Mouse (Mus musculus): ENCODE results near the gene Cd9. TPM values are rescaled to one million over a fixed set of nuclear protein-coding genes. Genes with fewer than 3 reads are reported as not detected.

Gene Cd9
- polyA plus RNA-seq, 1 experiment from 2014 or later, result 43.7 TPM

DNA sequence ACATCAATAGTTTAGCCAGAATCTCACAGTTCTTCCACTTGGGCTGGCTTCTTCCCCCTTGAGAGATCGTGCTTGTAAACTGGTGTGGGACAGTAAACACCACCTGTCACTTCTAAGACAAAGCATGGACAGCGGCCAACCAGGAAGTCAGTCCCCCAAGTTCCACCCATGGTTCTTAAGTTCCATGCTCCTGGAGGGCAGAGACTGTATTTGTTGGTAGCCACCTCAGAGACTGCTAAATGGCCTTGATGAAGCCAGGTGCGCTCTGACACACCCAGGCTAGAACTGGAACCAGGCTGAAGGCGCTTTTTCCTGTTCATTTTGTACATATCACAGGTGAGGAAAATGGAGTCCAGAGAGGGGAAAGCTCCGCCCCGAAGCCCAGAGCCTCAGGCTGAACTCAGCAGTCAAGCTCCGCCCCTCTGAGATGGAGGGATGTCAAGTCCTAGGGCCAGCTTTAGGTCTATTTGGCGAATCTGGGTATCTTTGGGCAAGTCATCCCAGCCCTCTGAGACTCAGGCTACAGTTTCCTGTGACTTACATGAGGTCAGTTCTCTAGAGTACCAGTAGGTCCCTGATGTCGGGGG lies 34.1 kb upstream of the Cd9 start:
- DNase-seq (ENCODE audit: low spot score) (no peak), ATAC-seq (ENCODE audit: insufficient read depth, low FRiP score, low TSS enrichment) (no peak)
- no peak overlapping the region for H3K4me2 ChIP-seq (ENCODE audit: low read depth)
- no peak overlapping the region for H3K27ac ChIP-seq (ENCODE audit: low read depth, low read length)
- H3K4me3 ChIP-seq (ENCODE audit: low read depth, low read length), result no peak overlapping the region
- H3K27me3 ChIP-seq (ENCODE audit: control insufficient read depth, insufficient read depth, low read length), result no peaks in the 10 kb centered on the region
- no peaks in the 10 kb centered on the region for H3K4me1 ChIP-seq (ENCODE audit: control insufficient read depth, insufficient read depth, low read length)
- no peaks in the 10 kb centered on the region for H3K9me3 ChIP-seq (ENCODE audit: control insufficient read depth, low read length)
- H3K9ac ChIP-seq (ENCODE audit: low read length), result no peak overlapping the region
- WGBS, result 86% methylated on average over 8 of the region's 9 CpGs
- H3K36me3 ChIP-seq (ENCODE audit: control insufficient read depth, insufficient read depth, low read length), result no peaks in the 10 kb centered on the region

DNA sequence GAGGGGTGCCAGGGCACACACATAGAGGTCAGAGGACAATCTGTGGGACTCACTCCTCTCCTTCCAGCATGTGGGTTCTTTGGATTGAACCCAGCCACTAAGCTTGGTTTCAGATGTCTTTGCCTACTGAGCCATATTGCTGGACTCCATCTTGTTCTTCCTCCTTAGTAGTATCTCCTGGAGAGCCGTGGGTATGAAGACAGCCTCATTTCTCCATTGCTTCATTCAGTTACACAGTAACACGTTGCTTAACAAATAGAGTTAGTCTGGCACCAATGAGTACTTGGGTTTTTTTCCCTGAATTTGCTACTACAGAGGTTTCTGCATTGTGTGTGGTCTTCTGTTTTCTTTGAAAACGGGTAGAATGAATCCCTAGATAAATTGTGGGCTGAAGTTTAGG lies 31.5 kb upstream of the Cd9 start:
- ATAC-seq (ENCODE audit: insufficient read depth, low FRiP score, low TSS enrichment) (no peak), DNase-seq (ENCODE audit: low spot score) (no peak)
- Histone ChIP-seq H3K9ac (ENCODE audit: low read length) (no peak overlapping the region), H3K27me3 (ENCODE audit: control insufficient read depth, insufficient read depth, low read length) (no peaks in the 10 kb centered on the region), H3K9me3 (ENCODE audit: control insufficient read depth, low read length) (no peaks in the 10 kb centered on the region), H3K4me3 (ENCODE audit: low read depth, low read length) (no peak overlapping the region), H3K4me2 (ENCODE audit: low read depth) (no peak overlapping the region), H3K27ac (ENCODE audit: low read depth, low read length) (no peak overlapping the region), H3K4me1 (ENCODE audit: control insufficient read depth, insufficient read depth, low read length) (no peaks in the 10 kb centered on the region), H3K36me3 (ENCODE audit: control insufficient read depth, insufficient read depth, low read length) (no peaks in the 10 kb centered on the region)
- 75% methylated on average over 3 of the region's 3 CpGs for WGBS

DNA sequence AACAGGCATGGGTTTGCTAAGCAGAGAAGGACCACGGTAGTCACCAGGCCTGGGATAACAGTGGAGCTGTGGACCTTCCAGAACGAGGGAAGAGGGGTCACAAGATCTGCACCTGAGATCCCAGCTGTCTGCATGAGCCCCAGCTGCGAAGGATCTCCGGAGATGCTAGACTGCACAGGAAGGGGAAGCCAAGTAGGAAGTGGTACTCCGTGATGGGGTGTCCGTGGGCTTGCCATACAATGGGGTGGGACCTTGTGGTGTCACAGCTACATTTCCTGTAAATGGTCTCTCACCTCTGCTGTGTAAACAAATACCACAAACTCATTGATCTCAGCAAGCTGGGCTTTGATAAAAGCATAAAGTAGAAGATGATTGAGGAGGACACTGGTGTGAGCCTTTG lies 29.4 kb upstream of the Cd9 start:
- no peak overlapping the region for H3K9ac ChIP-seq (ENCODE audit: low read length)
- ATAC-seq (ENCODE audit: insufficient read depth, low FRiP score, low TSS enrichment) (no peak), DNase-seq (ENCODE audit: low spot score) (no peak)
- H3K9me3 ChIP-seq (ENCODE audit: control insufficient read depth, low read length), result no peaks in the 10 kb centered on the region
- H3K4me3 ChIP-seq (ENCODE audit: low read depth, low read length), result no peak overlapping the region
- H3K4me1 ChIP-seq (ENCODE audit: control insufficient read depth, insufficient read depth, low read length), result no peaks in the 10 kb centered on the region
- no peaks in the 10 kb centered on the region for H3K36me3 ChIP-seq (ENCODE audit: control insufficient read depth, insufficient read depth, low read length)
- no peak overlapping the region for H3K27ac ChIP-seq (ENCODE audit: low read depth, low read length)
- no peaks in the 10 kb centered on the region for H3K27me3 ChIP-seq (ENCODE audit: control insufficient read depth, insufficient read depth, low read length)
- no peak overlapping the region for H3K4me2 ChIP-seq (ENCODE audit: low read depth)
- WGBS, result 82% methylated on average over 6 of the region's 6 CpGs

DNA sequence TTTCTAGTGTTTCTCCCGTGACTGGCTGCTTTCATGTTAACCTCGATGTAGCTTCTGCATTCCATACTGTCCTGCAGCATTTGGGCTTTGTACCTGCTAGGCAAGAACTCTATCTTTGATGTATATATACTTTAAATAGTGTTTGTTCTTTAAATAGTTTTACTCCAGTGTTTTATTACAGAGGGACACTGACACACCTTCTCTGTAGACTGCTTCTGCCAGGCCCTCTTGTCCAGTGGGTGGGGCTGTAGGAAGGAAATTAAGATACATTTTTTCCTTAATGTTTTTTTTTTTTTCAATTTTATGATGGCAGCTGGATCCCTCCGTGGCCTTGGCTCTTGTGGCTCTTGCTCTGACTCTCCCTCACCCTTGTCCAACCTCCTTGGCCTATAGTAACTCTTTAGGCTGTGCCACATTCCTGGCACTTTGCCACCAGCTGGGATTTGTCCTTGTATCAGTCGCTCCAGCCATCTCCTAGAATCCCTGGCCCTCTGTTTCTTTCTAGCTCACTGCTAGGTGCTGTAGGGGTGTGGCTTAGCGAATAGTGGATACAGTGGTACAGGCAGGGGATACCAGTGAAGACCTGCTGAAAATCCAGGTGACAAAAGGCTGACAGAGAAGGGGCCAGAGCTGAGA lies 27.1 kb upstream of the Cd9 start:
- 60% methylated on average over 5 of the region's 5 CpGs for WGBS
- Histone ChIP-seq H3K27ac (ENCODE audit: low read depth, low read length) (no peak overlapping the region), H3K9ac (ENCODE audit: low read length) (no peak overlapping the region), H3K27me3 (ENCODE audit: control insufficient read depth, insufficient read depth, low read length) (no peaks in the 10 kb centered on the region), H3K4me3 (ENCODE audit: low read depth, low read length) (no peak overlapping the region), H3K9me3 (ENCODE audit: control insufficient read depth, low read length) (no peaks in the 10 kb centered on the region), H3K36me3 (ENCODE audit: control insufficient read depth, insufficient read depth, low read length) (no peaks in the 10 kb centered on the region), H3K4me1 (ENCODE audit: control insufficient read depth, insufficient read depth, low read length) (no peaks in the 10 kb centered on the region), H3K4me2 (ENCODE audit: low read depth) (no peak overlapping the region)
- DNase-seq (ENCODE audit: low spot score) (no peak), ATAC-seq (ENCODE audit: insufficient read depth, low FRiP score, low TSS enrichment) (no peak)

DNA sequence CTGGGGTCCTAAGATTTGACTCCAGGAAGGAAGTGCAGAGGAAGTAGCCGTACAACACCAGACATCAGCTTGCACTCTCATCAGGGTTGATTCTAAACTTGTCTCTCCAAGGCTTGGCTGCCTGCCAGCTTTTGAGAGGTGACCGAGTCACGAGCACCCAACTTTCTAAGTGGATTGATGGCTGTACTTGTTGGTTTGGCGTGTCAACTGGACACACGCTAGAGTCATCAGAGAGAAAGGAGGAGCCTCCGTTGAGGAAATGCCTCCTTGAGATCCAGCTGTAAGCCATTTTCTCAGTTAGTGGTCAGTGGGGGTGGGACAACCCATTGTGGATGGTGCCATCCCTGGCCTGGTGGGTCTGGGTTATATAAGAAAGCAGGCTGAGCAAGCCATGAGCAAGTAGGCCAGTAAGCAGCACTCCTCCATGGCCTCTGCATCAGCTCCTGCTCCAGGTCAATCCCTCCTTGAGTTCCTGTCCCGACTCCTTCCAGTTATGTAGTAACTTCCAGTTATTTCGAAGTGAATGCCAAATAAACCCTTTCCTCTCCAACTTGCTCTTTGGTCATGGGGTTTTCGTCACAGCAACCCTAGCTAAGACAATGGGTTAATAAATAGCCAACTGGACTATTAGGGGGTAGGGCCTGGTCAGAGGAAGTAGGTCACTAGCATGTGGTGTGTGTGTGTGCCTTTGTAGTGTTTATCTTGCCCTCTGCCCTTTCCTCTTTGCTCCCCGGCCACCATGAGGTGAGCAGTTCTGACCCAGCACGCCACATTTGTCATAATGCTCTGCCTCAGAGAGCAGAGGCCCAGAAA lies 21.1 kb upstream of the Cd9 start:
- Histone ChIP-seq H3K27ac (ENCODE audit: low read depth, low read length) (no peak overlapping the region), H3K4me3 (ENCODE audit: low read depth, low read length) (no peak overlapping the region), H3K9ac (ENCODE audit: low read length) (no peak overlapping the region), H3K4me1 (ENCODE audit: control insufficient read depth, insufficient read depth, low read length) (no peaks in the 10 kb centered on the region), H3K36me3 (ENCODE audit: control insufficient read depth, insufficient read depth, low read length) (no peaks in the 10 kb centered on the region), H3K27me3 (ENCODE audit: control insufficient read depth, insufficient read depth, low read length) (no peaks in the 10 kb centered on the region), H3K4me2 (ENCODE audit: low read depth) (no peak overlapping the region), H3K9me3 (ENCODE audit: control insufficient read depth, low read length) (no peaks in the 10 kb centered on the region)
- DNase-seq (ENCODE audit: low spot score) (no peak), ATAC-seq (ENCODE audit: insufficient read depth, low FRiP score, low TSS enrichment) (no peak)
- WGBS, result 78% methylated on average over 11 of the region's 11 CpGs

DNA sequence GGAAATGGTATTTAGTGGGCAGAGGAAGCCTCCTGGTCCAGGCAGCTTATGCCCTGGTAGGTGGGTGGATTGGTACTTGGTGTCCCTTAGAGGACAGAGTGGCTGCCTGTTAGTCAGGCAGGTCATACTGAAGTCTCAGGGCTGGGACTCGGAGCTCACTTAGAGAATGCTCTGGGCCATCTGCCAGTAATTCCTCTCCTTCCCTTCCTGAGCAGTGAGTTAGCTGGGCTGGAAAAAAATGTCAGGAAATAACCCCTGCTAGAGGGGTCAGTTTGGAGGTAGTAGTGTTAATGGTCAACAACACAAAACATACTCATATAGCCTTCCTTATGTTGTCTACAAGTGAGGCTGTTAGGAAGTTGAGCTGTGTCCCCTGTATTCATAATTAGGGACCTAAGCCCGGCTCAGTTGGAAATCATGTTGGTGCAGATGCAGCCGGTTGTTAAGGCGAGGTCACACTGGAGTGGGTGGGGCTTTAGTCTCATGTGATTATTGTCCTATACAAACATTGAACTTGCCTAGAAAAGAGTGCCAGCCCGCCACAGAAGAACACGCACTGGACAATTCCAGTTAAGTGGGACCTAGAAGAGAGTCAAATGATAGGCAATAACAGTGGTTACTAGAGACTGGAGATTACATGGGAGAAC lies 18.5 kb upstream of the Cd9 start:
- WGBS, result 75% methylated on average over 6 of the region's 6 CpGs

DNA sequence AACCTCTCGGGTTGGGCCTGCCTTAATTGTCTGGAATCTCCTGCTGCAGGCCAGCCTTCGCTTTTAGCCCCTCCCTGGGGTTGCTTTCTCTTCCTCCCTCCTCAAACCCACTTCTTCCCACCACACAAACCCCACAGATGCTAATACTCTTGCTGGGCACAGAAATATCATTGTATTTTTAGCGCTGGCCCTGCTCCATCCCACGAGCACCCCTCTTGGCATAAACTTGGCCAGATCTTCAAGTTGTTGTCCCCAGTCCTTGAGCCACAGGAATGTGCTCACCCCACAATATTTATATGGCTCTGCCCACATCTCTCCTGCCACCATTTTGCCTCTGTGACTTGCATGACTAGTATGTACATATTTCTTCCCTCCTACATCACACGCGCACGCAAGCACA lies 16.6 kb upstream of the Cd9 start:
- Histone ChIP-seq H3K27me3 (ENCODE audit: control insufficient read depth, insufficient read depth, low read length) (no peaks in the 10 kb centered on the region), H3K4me3 (ENCODE audit: low read depth, low read length) (no peak overlapping the region), H3K36me3 (ENCODE audit: control insufficient read depth, insufficient read depth, low read length) (no peaks in the 10 kb centered on the region), H3K27ac (ENCODE audit: low read depth, low read length) (no peak overlapping the region), H3K9me3 (ENCODE audit: control insufficient read depth, low read length) (no peaks in the 10 kb centered on the region), H3K9ac (ENCODE audit: low read length) (no peak overlapping the region), H3K4me2 (ENCODE audit: low read depth) (no peak overlapping the region), H3K4me1 (ENCODE audit: control insufficient read depth, insufficient read depth, low read length) (no peaks in the 10 kb centered on the region)
- 89% methylated on average over 7 of the region's 7 CpGs for WGBS
- ATAC-seq (ENCODE audit: insufficient read depth, low FRiP score, low TSS enrichment) (no peak), DNase-seq (ENCODE audit: low spot score) (no peak)

More for the DNA sequence above, 18.5 kb upstream of the Cd9 start:
- H3K4me3 ChIP-seq (ENCODE audit: low read depth, low read length), result no peak overlapping the region
- H3K27me3 ChIP-seq (ENCODE audit: control insufficient read depth, insufficient read depth, low read length), result no peaks in the 10 kb centered on the region
- no peak for DNase-seq (ENCODE audit: low spot score)
- H3K27ac ChIP-seq (ENCODE audit: low read depth, low read length), result no peak overlapping the region
- no peaks in the 10 kb centered on the region for H3K4me1 ChIP-seq (ENCODE audit: control insufficient read depth, insufficient read depth, low read length)
- no peaks in the 10 kb centered on the region for H3K9me3 ChIP-seq (ENCODE audit: control insufficient read depth, low read length)
- no peaks in the 10 kb centered on the region for H3K36me3 ChIP-seq (ENCODE audit: control insufficient read depth, insufficient read depth, low read length)
- H3K9ac ChIP-seq (ENCODE audit: low read length), result no peak overlapping the region
- H3K4me2 ChIP-seq (ENCODE audit: low read depth), result no peak overlapping the region
- no peak for ATAC-seq (ENCODE audit: insufficient read depth, low FRiP score, low TSS enrichment)

DNA sequence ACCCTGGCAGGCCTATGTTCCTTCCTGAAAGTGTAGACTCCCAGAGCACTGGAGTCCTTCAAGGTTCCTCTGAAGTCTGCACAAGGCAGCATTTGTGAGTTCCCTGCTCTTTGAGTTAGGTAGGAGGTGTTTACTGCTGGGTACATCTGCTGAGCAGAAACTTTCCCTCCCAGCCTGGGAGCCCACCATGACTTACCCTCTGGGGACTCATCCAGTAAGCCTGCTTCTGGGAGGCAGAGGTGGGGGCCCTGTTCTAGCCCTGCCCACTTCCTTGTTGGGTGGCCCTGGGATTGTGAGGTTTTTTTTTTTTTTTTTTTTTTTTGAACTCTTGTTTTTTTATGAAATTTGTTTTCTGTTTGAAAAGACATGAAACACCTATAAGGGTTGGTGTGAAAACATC lies 16.1 kb upstream of the Cd9 start:
- H3K4me1 ChIP-seq (ENCODE audit: control insufficient read depth, insufficient read depth, low read length), result no peaks in the 10 kb centered on the region
- H3K4me3 ChIP-seq (ENCODE audit: low read depth, low read length), result no peak overlapping the region
- no peaks in the 10 kb centered on the region for H3K9me3 ChIP-seq (ENCODE audit: control insufficient read depth, low read length)
- no peak overlapping the region for H3K4me2 ChIP-seq (ENCODE audit: low read depth)
- no peak overlapping the region for H3K27ac ChIP-seq (ENCODE audit: low read depth, low read length)
- ATAC-seq (ENCODE audit: insufficient read depth, low FRiP score, low TSS enrichment) (no peak), DNase-seq (ENCODE audit: low spot score) (no peak)
- H3K36me3 ChIP-seq (ENCODE audit: control insufficient read depth, insufficient read depth, low read length), result no peaks in the 10 kb centered on the region
- H3K27me3 ChIP-seq (ENCODE audit: control insufficient read depth, insufficient read depth, low read length), result no peaks in the 10 kb centered on the region
- no peak overlapping the region for H3K9ac ChIP-seq (ENCODE audit: low read length)

All from neural tube, embryonic 11.5 days (tissue).